Mouse (Mus musculus): ENCODE measurements at regions not wholly inside any gene's neighbourhood (a gene's known extent, or its start where the extent isn't known, plus 50 kb on each side); places are given as distances from the start of the nearest gene placed in this dataset.

GRCm38 (mm10) chrX:77432001-77432565 lies 78.7 kb upstream of the Tbl1x start:
- intact Hi-C loops (cut with DNase I) = loop anchor here (2.0 kb wide), 1 partner anchor 207 kb away; no protein-coding TSS in a partner anchor

DNA sequence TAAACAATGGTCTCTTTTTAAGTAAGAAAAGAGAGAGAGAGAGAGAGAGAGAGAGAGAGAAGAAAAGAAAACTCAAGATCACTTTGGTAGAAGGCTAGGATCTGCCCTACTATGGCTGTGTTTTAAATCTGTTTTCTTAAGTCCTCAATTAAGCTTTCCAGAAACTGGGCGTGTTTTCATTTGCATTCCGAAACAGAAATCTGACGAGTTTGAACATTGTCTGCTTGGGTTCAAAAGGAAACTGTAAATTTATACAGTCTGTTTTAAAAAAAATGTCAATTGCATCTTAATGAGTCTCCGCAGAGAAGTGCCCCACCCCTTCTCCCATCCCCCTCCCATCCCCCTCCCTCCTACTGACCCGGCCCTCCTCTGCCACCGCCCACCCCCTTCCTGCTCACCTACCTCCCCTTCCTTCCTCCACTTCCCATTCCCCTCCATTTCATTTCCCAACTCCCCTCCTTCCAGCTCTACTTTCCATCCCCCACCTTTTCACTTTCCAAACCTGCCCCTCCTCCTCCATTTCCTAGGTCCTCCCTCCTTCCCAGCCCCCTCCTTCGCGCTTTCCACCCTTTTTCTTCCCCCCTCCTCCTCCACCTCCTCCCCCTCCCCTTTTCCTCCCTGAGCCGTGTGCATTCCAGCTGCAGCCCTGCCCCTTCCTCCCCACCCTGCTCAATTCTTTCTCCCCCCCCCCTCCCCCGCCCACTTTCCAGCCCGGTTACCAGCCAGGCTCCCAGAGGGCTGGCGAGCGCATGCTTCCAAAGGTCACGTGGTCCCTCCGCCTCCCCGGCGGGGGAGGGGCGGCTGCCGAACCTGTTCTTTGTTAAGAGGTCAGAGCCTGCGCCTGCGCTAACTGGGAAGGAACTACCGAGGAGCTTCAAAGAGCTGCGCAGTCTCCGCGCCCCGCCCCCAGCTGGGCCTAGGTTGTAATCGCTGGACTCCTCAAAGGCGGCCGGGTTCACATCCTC lies 77.7 kb upstream of the Tbl1x start:
- DNase-seq (ENCODE audit: low spot score in 2 of 2) = peak; percentile 86 to 92
- intact Hi-C loops (cut with DNase I) = loop anchor here (1.0 to 2.0 kb wide), 2 partner anchors 76 to 206 kb away; no protein-coding TSS in a partner anchor

More at GRCm38 (mm10) chrX:77432001-77432565, 78.7 kb upstream of the Tbl1x start:
- DNase-seq (ENCODE audit: low spot score in 2 of 2) = no peak

DNA sequence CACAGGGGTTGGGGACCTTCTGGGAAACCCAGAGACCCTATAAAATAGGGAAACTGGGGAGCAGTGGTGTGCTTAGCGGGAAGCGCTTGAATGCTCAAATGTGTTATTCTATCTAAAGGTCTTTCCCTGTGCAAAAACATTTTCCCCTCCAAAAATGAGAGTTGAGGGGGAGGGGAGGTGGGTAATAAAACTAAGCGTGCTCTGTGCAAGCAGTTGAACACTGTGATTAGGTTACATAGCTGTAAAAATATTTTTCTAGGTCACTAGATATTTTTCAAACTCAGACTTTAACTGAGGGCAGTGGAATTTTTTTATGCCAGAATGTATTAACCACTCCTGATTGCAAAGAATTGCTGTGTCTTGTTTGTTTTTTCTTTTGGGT lies 77.0 kb upstream of the Tbl1x start:
- DNase-seq (ENCODE audit: low spot score in 2 of 2) = no peak
- intact Hi-C loops (cut with DNase I) = loop anchor here (1.0 to 2.0 kb wide), 2 partner anchors 75 to 205 kb away; no protein-coding TSS in a partner anchor

- DNase-seq (ENCODE audit: low spot score in 2 of 2) = peak in 1 of 2 experiments; percentile 17
- intact Hi-C loops (cut with DNase I) = no loop called here
These were observed 66.8 kb upstream of the Tbl1x start for GRCm38 (mm10) chrX:77443852-77444492.

DNA sequence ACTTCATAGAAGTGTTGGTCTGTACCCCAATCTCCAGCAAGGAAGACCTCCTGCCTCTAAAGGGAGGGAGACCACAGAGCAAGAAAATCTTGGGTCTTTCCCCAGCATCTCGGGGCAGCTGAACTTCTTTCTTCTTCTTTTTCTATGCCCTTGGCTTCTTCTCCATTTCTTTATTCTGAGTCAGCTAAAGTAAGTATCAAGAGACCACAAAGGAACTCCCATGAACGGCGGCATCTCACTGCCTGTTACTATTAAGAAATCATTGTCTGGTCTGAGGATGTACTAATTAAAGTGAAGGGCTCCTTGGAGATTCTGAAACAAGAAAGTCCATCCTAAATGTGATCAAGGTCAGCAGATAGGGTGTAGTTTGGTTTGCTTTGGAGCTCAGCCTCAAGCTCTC lies 64.1 kb upstream of the Tbl1x start:
- intact Hi-C loops (cut with DNase I) = no loop called here
- no peak for DNase-seq (ENCODE audit: low spot score in 2 of 2)

GRCm38 (mm10) chrX:77451977-77452675 lies 58.7 kb upstream of the Tbl1x start:
- intact Hi-C loops (cut with DNase I) = no loop called here
- DNase-seq (ENCODE audit: low spot score in 2 of 2) = no peak
